Mouse (Mus musculus) spleen, adult 12 weeks (tissue): Measurements from ENCODE around the gene Chd9.

Source experiments
- DNase-seq: peaks from one replicate; pipeline ENCODE4 v3.0.0; 2022; ENCODE audit warnings: low spot score

Gene Chd9

DNA sequence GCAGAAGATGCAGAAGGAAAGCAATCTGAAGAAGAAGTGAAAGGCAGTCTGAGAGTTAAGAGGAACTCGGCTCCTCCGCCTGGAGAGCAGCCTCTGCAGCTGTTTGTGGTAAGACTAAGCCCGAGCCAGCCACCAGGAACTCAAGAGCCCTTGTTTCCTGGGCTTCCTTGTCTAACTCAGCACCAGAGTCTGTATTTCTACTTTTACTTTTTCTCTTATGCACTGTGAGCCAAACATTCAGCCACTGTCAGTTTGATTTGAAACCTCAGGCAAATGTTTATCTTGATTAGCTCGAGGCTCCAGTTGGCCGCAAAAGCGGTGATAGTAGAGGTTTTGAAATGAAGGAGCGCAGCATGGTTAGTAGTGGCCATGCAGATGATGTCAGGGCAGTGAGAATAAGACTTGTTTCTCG is 148.8 kb downstream of the Chd9 start:
- DNase-seq, result no peak

DNA sequence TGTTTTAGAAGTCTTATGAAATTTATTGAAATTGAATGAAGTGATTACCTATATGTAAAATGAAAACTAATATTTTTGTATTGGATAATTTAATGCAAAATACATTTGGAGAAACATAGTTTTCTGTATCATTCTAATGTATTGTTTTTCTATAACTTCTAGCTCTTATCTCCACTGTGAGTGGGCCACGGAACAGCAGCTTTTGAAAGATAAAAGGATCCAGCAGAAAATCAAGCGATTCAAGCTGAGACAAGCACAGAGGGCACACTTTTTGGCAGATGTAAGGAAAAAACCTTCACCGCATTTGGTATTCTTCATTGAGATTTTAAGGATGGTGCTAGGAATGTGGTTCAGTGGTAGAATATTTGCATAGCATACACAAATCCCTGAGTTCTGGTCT is 150.6 kb downstream of the Chd9 start:
- DNase-seq, result no peak

DNA sequence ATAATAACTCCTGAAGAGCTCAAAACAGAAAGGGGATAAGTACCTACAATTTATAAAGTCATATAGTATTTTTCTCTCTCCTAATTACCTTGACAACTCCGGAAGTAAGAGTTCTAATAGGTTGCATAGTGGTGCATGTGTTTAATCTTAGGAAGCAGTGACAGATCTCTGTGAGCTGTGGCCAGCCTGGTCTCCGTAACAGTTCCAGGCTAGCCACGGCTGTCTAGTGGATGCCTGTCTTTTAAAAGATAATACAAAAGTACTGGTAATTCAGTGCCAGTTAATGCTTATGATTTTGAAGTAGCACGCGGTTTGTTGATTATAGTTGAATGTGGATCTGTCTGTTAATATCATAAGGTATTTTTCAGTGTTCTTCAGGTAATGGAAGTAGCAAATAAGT is 151.1 kb downstream of the Chd9 start:
- DNase-seq, result no peak

DNA sequence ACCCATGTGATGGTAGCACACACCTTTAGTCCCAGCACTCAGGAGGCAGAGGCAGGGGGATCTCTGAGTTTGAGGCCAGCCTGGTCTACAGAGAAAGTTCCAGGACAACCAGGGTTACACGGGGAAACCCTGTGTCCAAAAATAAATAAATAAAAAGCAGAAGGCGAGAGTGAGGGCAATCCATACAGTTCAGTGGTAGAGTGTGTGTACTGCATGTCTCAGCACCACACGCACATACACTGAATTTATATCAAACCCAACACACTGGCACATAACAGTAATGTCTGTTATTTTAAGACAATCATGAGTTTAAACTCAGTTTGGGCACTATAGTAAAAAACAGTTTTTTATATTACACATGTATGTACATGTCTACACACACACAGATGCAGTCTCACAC is 153.9 kb downstream of the Chd9 start:
- no peak for DNase-seq

DNA sequence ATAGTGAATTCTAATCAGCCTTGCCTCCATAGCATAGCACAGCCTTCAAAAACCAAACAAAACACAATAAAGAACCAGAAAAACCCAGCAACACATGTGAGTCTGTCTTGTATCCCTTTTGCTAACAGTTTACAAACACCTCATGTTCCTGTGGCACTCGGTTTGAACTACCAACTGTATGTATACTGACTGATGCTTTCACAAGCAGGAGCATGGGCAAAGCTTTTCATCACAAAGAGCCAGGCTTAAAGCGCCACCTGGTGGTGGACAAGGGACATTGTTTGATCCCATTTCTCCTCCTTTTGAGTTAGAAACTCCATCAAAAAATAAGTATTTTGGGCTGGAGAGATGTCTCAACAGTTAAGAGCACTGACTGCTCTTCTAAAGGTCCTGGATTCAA is 191.6 kb downstream of the Chd9 start:
- DNase-seq, result peak; percentile 31

DNA sequence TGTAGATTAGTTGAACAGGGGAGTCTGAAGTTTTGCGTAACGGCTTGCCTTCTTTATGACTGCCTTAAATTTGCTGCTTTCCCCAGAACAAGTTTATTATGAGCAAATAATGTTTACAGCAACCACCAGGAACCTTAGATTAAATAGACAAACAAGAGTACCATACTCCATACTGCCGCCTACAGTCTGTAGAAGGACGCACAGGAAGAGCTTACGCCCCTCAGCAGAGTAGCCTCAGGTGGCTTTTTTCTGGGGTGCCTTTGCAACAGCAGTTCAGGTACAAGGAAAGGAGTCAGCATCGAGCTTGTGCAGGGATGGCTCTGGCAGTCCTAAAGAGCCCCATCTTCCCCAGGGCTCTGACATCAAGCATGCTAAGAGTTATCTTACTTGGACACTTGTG is 206.3 kb downstream of the Chd9 start:
- no peak for DNase-seq

DNA sequence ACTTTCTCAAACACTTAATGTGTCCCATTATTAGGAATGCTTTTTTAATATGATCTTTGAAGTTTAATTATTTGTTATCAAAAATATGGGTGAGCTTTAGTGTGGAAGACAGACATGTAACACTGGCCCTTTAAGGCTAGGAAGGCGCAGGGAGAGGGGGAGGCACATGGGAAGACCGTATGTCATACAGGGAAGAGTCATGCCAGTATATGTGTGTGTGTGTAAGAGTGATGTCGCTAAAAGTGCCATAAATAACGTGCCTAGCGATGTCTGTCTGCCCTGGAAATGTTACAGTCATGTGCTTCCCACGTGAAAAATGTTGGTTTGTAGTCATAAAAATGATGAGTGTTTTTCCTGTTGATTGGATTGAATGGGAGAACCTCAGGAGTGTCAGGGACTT is 208.8 kb downstream of the Chd9 start:
- DNase-seq, result no peak

DNA sequence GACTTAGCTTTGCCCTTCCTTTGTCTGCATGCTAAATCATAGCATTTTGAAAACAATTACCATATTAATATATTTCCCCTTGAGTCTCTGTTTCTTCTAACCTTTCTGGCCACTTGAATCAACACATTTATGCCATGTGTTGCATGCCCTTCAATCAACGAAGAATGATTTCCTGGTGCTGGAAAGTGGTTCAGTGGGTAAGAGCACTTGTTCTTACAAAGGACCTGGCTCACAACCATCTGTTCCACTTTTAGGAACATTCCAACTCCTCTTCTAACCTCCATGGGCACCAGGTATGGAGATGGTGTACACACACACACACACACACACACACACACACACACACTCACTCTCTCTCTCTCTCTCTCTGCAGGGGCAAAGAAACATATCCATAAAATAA is 210.5 kb downstream of the Chd9 start:
- DNase-seq, result no peak

DNA sequence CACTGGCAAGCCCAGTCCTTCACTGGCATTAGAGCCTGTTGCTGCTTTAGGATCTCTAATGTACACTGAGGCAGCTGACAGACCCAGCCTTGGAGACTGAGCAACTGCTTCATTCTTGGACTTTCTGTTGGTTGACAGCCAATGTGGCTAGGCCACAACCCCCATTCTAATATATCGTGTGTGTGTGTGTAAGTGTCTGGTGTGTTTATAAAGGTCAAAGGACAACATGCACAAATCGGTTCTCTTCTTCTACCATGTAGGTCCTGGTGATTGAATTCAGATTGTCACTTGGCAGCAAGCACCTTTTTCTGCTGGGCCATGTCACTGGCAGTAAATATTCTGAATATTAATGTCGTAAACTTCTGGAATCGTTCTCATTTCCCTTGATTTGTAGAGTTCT is 218.2 kb downstream of the Chd9 start:
- DNase-seq, result no peak

DNA sequence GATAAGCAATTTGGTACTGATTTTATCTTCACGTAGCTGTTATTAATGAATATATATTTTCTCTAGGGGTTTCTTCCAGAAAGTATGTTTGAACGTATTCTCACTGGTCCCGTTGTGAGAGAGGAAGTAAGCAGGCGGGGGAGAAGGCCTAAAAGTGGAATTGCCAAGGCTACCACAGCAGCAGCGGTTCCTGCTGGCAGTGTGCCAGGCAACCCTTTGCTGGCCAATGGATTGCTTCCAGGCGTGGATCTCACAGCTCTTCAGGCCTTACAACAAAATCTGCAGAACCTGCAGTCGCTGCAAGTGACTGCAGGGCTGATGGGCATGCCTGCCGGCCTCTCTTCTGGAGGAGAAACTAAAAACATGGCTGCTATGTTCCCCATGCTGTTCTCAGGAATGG is 222.9 kb downstream of the Chd9 start:
- no peak for DNase-seq

DNA sequence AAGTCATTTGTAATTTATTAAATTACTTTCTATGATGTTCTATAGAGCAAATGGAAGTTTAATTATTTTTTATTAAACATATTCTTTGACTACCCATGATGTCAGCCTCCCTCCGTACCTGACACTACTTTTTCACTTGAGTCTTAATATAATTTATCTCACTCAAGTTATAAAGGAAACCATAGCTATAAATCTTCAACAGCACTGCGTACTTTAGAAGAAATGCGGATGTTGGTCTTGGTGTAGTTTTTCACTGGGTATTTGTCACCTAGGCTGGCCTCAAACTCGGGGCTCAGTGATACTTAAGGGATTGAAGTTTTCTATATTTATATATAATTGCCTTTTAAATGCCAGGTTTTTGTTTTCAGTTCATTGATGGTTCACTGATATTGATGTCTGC is 226.3 kb downstream of the Chd9 start:
- DNase-seq, result no peak

DNA sequence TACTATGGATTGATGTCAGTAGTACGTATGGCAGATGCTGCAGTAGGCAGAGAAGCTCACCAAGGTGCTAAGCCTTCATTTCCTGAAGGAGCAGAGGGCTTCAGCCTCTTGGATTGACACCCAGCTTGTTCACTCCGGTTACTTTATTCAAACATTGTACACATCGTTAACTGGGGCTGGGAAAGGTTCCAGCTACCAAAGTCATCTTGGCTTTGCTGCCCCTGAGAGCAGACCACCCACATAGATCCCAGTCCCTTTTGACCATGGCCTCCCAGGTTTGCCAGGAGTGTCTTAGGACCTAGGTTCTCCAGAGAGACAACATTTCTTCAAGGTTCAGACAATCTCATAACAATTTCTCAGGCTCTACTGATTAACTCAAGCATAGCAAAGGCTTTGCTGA is 228.7 kb downstream of the Chd9 start:
- DNase-seq, result no peak

DNA sequence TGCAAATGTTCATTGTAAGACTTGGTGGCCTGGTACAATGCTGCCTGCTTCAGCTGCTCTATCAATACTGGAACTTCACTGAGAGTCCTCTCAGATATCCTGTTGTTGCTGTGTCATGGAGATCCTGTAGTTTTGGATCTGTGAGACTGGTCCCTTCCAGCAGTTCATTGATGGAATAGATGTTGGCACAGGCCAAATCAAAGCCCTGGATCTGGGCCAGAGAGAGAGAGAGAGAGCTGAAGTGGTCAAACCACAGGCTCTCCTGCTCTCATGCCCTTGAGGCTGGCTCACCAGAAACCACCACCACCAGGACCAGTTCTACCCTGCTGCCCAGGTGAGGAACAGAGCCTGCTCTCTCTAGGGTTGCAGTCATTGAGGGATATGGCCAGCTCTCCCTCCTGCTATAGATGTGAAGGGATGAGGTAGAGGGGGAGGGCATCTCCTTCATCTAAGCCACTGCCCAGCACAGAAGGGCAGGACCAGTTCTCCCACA is 231.0 kb downstream of the Chd9 start:
- DNase-seq, result no peak

DNA sequence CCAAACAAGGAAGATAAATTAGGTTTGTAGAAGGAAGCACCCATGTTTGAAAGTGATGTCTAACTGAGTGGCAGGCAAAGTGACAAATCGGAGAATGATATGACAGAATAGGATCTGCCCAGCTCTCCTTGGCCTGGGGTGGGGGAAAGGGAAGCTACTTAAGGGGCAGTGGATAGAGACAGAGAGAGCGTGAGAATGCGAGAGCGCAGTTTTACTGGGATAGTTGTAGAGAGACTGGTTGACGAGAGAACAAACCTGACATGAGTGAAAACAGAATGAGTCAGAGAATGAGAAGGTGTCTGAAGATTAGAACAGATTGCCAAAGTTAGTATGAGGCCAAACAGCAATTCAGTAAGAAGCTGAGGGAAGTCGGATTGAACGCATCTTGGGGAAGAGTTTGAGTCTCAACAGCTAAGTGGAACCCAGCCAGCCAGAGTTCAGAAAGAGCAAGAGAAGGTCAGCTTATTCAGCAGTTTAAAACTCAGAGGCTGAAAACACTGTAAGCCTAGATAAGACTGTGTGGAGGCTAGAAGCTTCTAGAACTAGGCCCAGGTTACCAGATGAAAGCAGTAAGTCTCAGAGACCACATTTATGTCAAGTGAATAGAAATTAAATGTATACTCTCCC is 231.8 kb downstream of the Chd9 start:
- no peak for DNase-seq

DNA sequence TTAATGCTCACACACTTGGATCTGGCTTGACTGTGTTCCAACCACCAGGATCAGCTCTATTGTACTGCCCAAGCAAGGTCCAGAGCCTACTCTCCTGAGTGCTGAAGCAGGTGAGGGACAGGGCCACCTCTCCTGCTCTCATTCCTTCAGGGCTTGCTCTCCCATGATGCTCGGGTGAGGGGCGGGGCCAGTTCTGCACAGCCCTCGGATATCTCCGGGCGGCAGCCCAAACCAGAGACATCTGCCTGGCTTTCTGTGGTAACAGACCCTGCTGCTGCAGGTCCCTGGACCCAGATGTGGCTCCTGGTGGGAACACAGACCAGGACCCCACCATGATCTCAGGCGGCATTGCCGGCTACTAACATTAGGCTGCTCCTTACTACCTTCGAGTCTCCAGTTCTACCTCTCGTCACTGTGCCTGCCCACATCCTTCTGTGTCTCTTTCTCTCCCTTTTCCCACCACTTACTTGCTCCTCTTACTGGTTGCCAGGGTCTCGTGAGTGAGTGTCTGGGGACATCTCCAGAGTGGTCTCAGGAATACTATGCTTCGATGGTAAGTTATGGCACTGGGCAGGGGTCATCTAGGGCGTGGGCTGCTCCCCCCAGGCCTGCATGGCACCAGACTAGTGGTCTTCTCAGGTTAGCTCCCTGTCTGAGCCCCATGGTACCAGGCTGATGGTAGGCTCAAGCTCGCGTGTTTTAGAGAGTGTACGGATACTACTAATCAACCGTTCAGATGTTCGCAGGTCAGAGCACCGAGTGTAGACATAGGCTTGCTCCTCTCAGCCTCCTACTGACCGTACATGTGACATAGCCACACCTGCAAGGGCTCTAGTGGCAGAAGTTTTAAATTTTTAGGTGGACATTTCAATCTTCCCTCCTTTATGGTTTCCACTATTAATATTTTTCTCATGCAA is 232.7 kb downstream of the Chd9 start:
- DNase-seq, result peak; percentile 46

DNA sequence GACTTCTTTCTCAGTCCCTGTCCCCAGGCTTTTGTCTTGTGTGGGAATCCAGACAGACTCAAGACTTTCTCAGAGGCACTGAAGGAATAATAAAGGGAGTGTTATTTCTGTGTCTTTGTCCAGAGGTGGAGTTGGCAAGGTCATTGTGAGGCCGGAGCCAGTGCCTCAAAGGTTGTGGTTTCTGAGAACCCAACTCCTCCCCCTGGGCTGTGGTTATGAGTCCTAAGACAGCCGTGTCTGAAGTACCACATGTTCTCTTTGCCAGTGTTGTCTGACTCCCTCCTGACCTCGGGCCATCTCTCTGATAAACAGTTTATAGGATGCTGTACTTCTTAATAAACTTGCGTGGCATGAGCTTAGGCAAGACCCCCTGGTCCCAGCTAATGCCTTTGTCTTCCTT is 237.0 kb downstream of the Chd9 start:
- no peak for DNase-seq

DNA sequence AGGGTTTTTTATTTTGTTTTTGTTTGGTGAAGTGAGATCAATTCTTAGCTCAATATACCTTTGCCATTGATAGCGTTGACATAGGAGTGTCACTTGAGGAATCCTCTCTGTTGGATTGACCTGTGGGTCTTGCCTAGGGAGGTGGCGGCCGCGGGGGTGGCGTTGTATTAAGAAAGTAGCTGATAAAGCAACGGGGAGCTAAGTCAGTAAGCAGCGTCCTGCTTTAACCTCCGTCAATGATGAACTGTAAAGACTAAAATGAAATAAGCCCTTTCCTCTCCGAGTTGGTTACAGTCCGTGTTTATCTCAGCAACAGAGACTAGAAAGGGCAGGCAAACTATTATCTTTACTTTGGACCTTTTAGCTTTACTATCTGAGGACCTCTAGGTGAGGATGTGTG is 241.3 kb downstream of the Chd9 start:
- DNase-seq, result no peak

DNA sequence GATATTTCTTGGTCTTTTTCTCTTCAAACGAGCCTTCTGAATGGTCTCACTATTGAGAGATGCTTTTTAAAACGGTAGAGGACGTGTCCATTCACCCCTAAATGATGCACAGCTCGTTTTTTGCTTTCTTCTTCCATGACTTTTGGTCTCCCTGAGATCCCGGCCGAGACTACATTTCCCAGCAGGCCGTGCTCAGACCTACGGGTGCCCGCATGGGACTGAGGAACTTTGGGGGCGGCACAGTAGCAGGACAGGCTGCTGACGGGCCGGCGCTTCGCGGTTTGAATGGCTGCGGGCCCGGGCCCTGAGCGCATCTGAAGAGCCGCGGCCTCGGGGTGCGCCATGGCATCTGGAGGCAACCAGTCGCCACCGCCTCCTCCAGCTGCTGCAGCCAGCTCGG is 241.7 kb downstream of the Chd9 start, which contains the start of gene Rbl2:
Gene Rbl2, plus strand, starts transcription at position 224 of the 400 bp plus-strand sequence.
- peak; percentile 87 for DNase-seq

DNA sequence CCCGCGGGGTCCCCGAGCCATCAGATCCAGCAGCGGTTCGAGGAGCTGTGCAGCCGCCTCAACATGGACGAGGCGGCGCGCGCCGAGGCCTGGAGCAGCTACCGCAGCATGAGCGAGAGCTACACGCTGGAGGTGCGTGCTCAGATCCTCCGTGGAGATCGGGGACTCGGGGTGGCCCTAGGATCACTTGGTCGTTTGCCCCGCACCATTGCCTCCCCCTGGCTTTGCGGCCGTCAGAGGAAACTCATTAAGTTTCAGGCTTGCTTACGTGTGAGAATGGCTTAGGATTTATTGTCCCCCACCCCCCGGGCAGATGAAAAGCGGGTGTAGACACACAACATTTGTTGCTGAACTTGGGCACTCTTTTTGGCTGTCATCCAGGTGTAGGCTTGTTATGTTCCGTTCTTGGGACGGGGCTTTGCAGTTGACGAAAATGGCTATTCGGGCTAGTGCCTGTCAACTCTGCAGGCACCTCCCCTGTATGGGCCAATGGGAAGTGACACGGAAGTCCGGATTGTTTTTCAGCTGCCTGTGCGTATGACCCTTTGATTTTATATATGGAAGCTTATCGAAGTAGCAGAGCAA is 242.2 kb downstream of the Chd9 start:
- DNase-seq, result peak; percentile 64

DNA sequence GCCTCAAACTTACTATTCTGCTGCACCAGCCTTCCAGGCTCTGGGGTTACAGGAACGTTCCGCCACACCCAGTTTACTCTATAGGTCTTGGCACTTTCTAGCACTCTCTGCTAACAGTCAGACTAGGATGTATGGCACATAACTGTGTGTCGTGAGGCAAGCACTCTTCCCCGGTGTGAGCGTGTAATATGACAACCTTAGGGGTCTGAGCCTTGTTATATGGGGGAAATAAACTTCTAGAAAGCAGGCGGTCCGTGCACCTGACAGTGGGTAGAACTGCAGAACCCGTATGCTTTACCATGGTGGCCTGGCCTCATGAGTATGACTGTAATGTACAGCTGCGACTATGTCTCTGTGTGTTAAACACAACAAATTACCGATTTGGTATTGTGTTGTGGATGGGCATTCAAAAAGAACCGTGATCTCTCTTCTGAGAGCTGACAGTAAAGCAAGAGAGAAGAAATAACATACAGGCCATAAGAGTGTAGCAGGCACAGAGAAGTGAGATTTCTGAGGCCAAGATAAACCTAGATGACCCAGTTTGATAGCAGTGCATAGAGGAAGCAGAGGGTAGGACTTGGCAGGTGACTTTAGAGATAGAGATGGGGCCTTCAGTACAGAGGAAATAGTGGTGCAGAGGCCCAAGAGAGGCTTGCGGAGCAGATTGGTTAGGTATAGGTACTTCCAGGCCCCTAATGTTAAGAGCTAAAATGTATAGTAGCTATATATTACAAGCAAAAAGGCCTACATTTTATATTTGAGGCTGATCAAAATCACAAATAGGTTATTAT is 249.1 kb downstream of the Chd9 start:
- no peak for DNase-seq

DNA sequence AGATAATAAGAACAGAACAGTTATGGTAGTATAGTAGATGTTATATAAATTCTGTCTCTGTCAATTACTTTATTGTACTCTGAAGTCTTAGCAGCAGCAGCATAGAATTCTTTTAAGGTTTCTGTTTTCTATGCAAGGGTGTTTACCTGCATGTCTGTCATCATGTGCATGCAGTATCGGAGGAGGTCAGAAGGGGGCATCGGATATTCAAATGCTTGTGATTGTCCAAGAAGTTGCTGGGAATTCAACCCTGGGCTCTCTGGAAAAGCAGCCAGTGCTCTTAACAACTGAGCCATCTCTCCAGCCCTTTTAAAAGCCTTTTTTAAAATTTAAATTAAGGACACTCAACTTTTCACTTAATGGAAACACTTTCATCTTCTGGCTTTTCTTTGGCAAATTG is 251.5 kb downstream of the Chd9 start:
- peak; percentile 35 for DNase-seq

DNA sequence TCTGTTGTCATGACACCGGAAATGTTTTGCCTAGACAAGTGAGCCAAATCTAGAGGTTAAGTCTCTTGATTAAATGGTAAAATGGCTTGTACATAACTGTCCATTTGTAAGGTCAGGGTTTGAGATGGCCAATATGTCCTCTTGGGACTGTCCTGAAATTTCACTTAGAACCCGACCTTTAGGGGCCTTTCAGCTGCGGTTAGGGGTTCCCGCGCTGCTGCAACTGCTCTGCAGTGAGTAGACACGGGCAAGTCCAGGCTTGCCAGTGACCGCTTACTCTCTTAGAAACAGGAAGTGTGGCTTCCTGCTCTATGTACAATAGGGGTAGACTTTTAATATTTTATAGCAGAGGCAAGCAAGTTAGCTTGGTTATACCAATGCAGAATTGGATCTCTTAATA is 253.8 kb downstream of the Chd9 start:
- no peak for DNase-seq
